Comparison of ENCODE assay signal across 26 mouse cellular contexts in the genomic region with DNA sequence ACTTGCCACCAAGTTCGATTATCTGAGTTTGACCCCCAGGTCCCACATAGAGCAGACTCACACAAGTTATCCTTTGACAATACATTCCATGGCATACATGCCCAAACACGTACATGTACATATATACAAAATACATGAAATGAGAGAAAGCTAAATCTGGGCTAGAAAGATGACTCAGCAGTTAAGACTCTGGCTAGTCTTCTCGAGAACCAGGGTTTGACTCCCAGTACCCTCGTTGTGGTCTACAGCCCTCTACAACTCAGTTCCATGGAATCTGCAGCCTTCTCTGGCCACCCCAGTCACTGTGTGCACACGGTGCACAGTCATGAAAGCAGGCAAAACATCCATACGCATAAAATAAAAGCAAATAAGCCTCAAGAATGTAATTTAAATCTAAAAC.
"Had no signal": no experiment of that assay in that cellular context is flagged by ENCODE, and none has a peak within 500 bp of the region (broad histone marks: within the 10 kb centered on the region; RNA-seq: fewer than 3 reads in every experiment).

No protein-coding gene starts in this region.

- ATAC-seq: hindbrain, embryonic 16.5 days; inflammation-experienced regulatory T-cells, adult 6 months; intestine, embryonic 15.5 days; intestine, postnatal 0 days had no signal

- DNase-seq: gastrocnemius, adult 2 months; gastrocnemius, postnatal 10 days; gastrocnemius, postnatal 25 days; heart, adult 18-20 months; heart, postnatal 14 days; heart, postnatal 36 days; kidney, adult 18-20 months; kidney, adult 8-10 months; kidney, postnatal 10 days; kidney, postnatal 25 days; kidney, postnatal 4 days; layer of hippocampus, postnatal 36 days; left cerebral cortex, postnatal 4 days; liver; liver, embryonic 13.5 days had no signal

- H3K4me3 ChIP-seq: gastrocnemius, adult 2 months; heart, embryonic 13.5 days; heart, embryonic 15.5 days; hindbrain, embryonic 12.5 days; intestine, embryonic 15.5 days; layer of hippocampus, adult 2 months; limb, embryonic 12.5 days; liver, embryonic 13.5 days; liver, embryonic 15.5 days had no signal

- H3K9ac ChIP-seq: heart, embryonic 13.5 days; heart, embryonic 15.5 days; hindbrain, embryonic 12.5 days; hindbrain, embryonic 14.5 days; intestine, embryonic 15.5 days; limb, embryonic 12.5 days; liver, embryonic 13.5 days; liver, embryonic 15.5 days had no signal

- H3K27me3 ChIP-seq: heart, embryonic 13.5 days; heart, embryonic 15.5 days; hindbrain, embryonic 12.5 days; intestine, embryonic 15.5 days; limb, embryonic 12.5 days; liver, embryonic 13.5 days; liver, embryonic 15.5 days had no signal

- H3K4me1 ChIP-seq: heart, embryonic 13.5 days; heart, embryonic 15.5 days; hindbrain, embryonic 12.5 days; intestine, embryonic 15.5 days; liver, embryonic 13.5 days; liver, embryonic 15.5 days had no signal

- H3K27ac ChIP-seq: gastrocnemius, adult 2 months; heart, embryonic 13.5 days; heart, embryonic 15.5 days; hindbrain, embryonic 12.5 days; hindbrain, embryonic 14.5 days; intestine, embryonic 15.5 days; layer of hippocampus, adult 2 months; liver, embryonic 13.5 days; liver, embryonic 15.5 days had no signal

- H3K9me3 ChIP-seq: heart, embryonic 13.5 days; heart, embryonic 15.5 days; hindbrain, embryonic 12.5 days; intestine, embryonic 15.5 days; limb, embryonic 12.5 days; liver, embryonic 13.5 days; liver, embryonic 15.5 days had no signal

- H3K36me3 ChIP-seq: heart, embryonic 13.5 days; heart, embryonic 15.5 days; hindbrain, embryonic 12.5 days; intestine, embryonic 15.5 days; limb, embryonic 12.5 days; liver, embryonic 13.5 days; liver, embryonic 15.5 days had no signal
